Mouse (Mus musculus) left cerebral cortex, adult 9 months (tissue): ENCODE measurements around the gene 4931422A03Rik.
"Not testable (repeated sequence)": the region's sequence is repeated elsewhere in the genome, so short reads cannot be mapped to it uniquely, and the experiment has no call there.

Experiments
- DNase-seq, 2 experiments: peaks; one replicate each; pipeline ENCODE4 v3.0.0; 2022; ENCODE audit warnings: low spot score in 2 of 2

4931422A03Rik gene

GRCm38 (mm10) chr2:104027458-104028138, 563 bp downstream of the 4931422A03Rik start, which contains the start of gene Fbxo3:
Fbxo3 (plus strand) TSS chr2:104027721.
- DNase-seq: peak; percentile 53 to 87

DNA sequence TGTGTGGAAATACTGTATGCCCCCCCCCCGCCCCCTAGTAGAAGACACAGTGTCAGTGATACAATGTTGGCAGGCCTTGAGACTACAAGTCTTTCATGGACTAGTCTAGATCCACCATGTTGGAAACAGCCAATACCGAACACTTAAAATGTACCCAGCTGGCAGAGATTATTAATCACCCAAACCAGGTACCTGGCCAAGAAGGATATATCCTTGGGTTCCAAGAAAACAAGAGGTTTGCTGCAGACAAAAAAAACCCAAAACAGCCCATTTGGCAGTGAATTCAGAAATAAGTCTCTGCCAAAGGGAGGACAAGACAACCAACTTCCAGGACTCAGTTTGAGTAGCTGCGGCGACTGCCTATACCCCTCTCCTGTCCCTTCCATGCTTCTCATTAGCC, 3.5 kb downstream of the 4931422A03Rik start:
- DNase-seq: no peak

DNA sequence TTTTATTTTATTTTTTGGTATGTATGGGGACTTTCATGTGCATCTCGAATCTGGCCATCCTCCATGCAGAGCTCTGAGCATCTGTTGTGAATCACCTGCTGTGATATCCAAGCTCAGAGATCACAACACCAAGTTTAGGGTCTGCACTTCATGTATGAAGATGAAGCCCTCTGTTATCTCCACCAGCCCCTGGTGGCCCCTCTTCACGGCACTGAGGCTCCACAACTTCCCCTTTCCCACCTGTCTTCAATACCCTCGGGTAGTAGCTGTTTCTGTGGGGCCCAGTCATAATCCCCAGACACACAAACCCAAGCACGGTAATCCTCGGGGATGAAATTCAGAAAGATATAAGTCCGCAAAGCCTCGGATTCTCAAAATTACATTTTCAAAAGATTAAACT, 5.1 kb downstream of the 4931422A03Rik start:
- DNase-seq: no peak

- not testable (repeated sequence) for DNase-seq
These were observed 19.3 kb downstream of the 4931422A03Rik start for GRCm38 (mm10) chr2:104008853-104009252.

- DNase-seq: no peak
These were observed 20.2 kb downstream of the 4931422A03Rik start for GRCm38 (mm10) chr2:104007793-104008519.

- peak; percentile 27 to 81 for DNase-seq
These were observed 25.3 kb downstream of the 4931422A03Rik start for GRCm38 (mm10) chr2:104002711-104003413.

- no peak for DNase-seq
These were observed 26.3 kb downstream of the 4931422A03Rik start for GRCm38 (mm10) chr2:104001861-104002260.

DNA sequence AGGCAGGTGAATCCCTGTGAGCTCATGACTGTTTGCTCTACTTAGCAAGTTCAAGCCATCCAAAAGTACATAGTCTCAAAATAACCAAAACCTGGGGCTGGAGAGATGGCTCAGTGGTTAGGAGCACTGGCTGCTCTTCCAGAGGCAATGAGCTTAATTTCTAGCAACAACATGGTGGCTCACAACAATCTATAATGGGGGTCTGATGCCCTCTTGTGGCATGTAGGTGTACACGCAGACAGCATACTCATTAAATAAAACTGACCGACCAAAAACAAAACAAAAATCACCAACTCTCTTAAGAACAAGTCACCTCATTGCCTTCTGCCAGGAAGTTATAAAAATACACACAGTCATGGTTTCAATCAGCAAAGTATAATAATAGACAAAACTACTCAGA, 27.1 kb downstream of the 4931422A03Rik start:
- no peak for DNase-seq

- DNase-seq: no peak
These were observed 35.4 kb downstream of the 4931422A03Rik start for GRCm38 (mm10) chr2:103992618-103993332.

- DNase-seq: no peak
These were observed 36.0 kb downstream of the 4931422A03Rik start for GRCm38 (mm10) chr2:103992162-103992561.

- no peak for DNase-seq
These were observed 36.9 kb downstream of the 4931422A03Rik start for GRCm38 (mm10) chr2:103991303-103991702.

DNA sequence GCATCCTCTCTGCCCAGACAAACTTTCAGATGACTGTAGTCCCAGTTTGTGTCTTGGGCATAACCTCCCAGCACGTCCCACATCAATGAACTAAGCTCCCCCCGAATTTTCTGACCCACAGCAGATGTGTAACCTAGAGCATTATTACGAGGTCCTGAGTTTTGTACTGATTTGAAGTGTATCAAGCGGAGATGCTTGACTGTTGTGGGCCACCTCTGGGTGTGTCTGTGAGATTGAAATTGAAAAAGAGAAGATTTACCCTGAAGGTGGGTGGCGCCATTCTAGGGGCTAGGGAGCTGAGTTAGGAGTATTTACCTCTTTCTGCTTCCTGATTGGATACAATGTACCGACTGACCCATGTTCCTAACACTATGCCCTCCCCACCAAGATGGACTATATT, 38.4 kb downstream of the 4931422A03Rik start:
- DNase-seq: no peak

DNA sequence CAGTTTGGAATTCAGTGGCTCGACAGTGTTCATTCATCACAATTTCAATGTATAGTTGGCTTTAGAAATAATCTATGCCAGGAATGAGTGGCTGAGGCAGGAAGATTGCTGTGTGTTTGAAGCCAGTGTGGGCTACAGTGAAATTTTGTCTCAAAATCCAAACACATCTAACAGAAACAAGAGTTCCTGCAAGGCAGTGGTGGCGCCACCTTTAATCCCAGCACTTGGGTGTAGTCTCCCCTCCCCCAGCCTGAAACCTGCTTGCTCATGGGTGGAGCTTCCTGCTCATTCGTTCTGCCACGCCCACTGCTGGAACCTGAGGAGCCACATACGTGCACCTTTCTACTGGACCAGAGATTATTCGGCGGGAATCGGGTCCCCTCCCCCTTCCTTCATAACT, 40.6 kb downstream of the 4931422A03Rik start:
- not testable (repeated sequence) for DNase-seq

- no peak for DNase-seq
These were observed 45.0 kb downstream of the 4931422A03Rik start for GRCm38 (mm10) chr2:103983146-103983545.

DNA sequence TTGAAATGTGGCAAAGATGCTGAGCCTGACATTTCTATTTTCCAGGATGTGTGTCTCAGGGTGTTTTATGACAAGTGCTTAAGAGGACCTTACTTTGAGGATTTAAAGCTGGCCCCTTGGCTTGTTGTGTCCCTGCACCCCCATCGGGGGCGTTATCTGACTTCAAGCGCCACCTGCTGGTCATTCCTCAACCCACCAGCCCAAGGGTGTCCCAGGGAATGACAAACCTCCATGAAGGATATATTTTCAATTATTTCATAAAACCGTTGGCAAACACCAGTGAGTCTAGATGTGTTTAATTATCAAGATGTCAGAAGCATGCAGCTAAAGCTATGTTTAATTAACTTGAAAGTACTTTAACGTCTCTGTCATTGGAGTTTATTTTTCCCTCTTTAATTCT, 45.9 kb downstream of the 4931422A03Rik start:
- DNase-seq: peak in 1 of 2 experiments; percentile 67

GRCm38 (mm10) chr2:103977716-103978115, 50.4 kb downstream of the 4931422A03Rik start:
- DNase-seq: no peak

- no peak for DNase-seq
These were observed 50.9 kb downstream of the 4931422A03Rik start for GRCm38 (mm10) chr2:103977216-103977615.

DNA sequence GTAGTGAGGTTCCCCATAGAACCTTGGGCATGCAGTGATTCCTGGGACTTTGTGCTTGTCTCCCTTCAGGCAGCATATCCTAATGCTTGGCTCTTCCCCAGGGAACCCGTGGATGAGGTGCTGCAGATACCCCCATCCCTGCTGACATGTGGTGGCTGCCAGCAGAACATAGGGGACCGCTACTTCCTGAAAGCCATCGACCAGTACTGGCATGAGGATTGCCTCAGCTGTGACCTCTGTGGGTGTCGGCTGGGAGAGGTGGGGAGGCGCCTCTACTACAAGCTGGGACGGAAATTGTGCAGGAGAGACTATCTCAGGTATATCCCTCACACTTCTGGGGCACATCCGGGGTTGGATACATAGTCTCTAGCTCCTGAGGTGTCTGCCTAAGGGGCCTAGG, 52.3 kb downstream of the 4931422A03Rik start:
- DNase-seq: no peak

GRCm38 (mm10) chr2:103971838-103972237, 56.3 kb downstream of the 4931422A03Rik start:
- no peak for DNase-seq

GRCm38 (mm10) chr2:103970791-103971649, 57.1 kb downstream of the 4931422A03Rik start:
- DNase-seq: no peak
